Mouse (Mus musculus) midbrain, embryonic 10.5 days (tissue): Measurements from ENCODE around the gene Gm19426. TPM values are rescaled to one million over a fixed set of nuclear protein-coding genes. Genes with fewer than 3 reads are reported as not detected.

Experiments
- DNase-seq: peaks from one replicate; pipeline ENCODE4 v3.0.0-alpha.2; 2017; ENCODE audit warnings: low spot score
- H3K27ac ChIP-seq: fragments of 300-500 bp; sonication (generic); replicated peaks from 2 replicates; pipeline ENCODE4 v1.5.1; 2016; ENCODE audit warnings: mild to moderate bottlenecking
- H3K27me3 ChIP-seq: fragments of 300-500 bp; sonication (generic); 2 replicates; pipeline ENCODE4 v1.6.1; 2016; ENCODE audit warnings: low read depth, mild to moderate bottlenecking; ENCODE audit not compliant: poor library complexity, severe bottlenecking
- H3K36me3 ChIP-seq: fragments of 300-500 bp; sonication (generic); 2 replicates; pipeline ENCODE4 v1.6.1; 2016; ENCODE audit warnings: mild to moderate bottlenecking, moderate library complexity
- H3K4me1 ChIP-seq: fragments of 300-500 bp; sonication (generic); 2 replicates; pipeline ENCODE4 v1.6.1; 2016
- H3K4me3 ChIP-seq: fragments of 300-500 bp; sonication (generic); 2 replicates; pipeline ENCODE4 v1.5.1; 2016; ENCODE audit warnings: mild to moderate bottlenecking, moderate library complexity
- H3K9me3 ChIP-seq: fragments of 300-500 bp; sonication (generic); replicated peaks from 2 replicates; pipeline ENCODE4 v1.6.1; 2016; ENCODE audit warnings: mild to moderate bottlenecking
- WGBS: fragments of 180-500 bp; shearing (Covaris S2); methylation state at CpG from one replicate; pipeline ENCODE4 v1.1.7; 2016; 5-methylcytosine and 5-hydroxymethylcytosine counted together
- polyA plus RNA-seq: library from polyadenylated mRNA; unstranded; fragments of >200 nt; fragmentation: Nextera tagmentation; extraction: Ambion mirVana; gene quantifications from 2 replicates; pipeline ENCODE4 v1.2.1, GENCODE M21; 2016

Gene Gm19426
- polyA plus RNA-seq, 1 experiment from 2014 or later: 9.0 TPM

- WGBS: 90% methylated on average over 4 of the region's 4 CpGs
- no peaks in the 10 kb centered on the region for H3K9me3 ChIP-seq
- H3K36me3 ChIP-seq: peaks cover 9% of the 10 kb centered on the region; the same call in 1 of the 2 replicates
- H3K27me3 ChIP-seq: 0 out of 2 replicates have a peak, but pooled peaks cover 4% of the 10 kb centered on the region
- H3K4me1 ChIP-seq: peaks cover 33% of the 10 kb centered on the region
- H3K4me3 ChIP-seq: no peak overlapping the region
- DNase-seq: no peak
- no peak overlapping the region for H3K27ac ChIP-seq
These were observed 29.0 kb upstream of the Gm19426 start for GRCm38 (mm10) chr2:84772454-84772853.

GRCm38 (mm10) chr2:84770501-84770900 is 27.0 kb upstream of the Gm19426 start:
- Histone ChIP-seq H3K9me3 (no peaks in the 10 kb centered on the region), H3K27me3 (0 out of 2 replicates have a peak, but pooled peaks cover 4% of the 10 kb centered on the region), H3K4me1 (peaks cover 26% of the 10 kb centered on the region), H3K36me3 (peaks cover 11% of the 10 kb centered on the region; the same call in 1 of the 2 replicates), H3K27ac (no peak overlapping the region), H3K4me3 (no peak overlapping the region)
- WGBS: 80% methylated on average over 6 of the region's 6 CpGs
- DNase-seq: no peak

- WGBS: 71% methylated on average over 1 of the region's 1 CpGs
- Histone ChIP-seq H3K27ac (no peak overlapping the region), H3K9me3 (no peaks in the 10 kb centered on the region), H3K36me3 (peaks cover 9% of the 10 kb centered on the region), H3K4me3 (no peak overlapping the region), H3K4me1 (peaks cover 12% of the 10 kb centered on the region), H3K27me3 (no peaks in the 10 kb centered on the region)
- DNase-seq: no peak
These were observed 19.4 kb upstream of the Gm19426 start for GRCm38 (mm10) chr2:84762818-84763217.

- 43% methylated on average over 4 of the region's 4 CpGs for WGBS
- peaks cover 9% of the 10 kb centered on the region for H3K36me3 ChIP-seq
- H3K9me3 ChIP-seq: no peaks in the 10 kb centered on the region
- H3K4me1 ChIP-seq: peaks cover 12% of the 10 kb centered on the region
- no peak overlapping the region for H3K4me3 ChIP-seq
- H3K27ac ChIP-seq: no peak overlapping the region
- H3K27me3 ChIP-seq: no peaks in the 10 kb centered on the region
- no peak for DNase-seq
These were observed 18.8 kb upstream of the Gm19426 start for GRCm38 (mm10) chr2:84762295-84762694.

GRCm38 (mm10) chr2:84761840-84762239 is 18.4 kb upstream of the Gm19426 start:
- Histone ChIP-seq H3K27me3 (no peaks in the 10 kb centered on the region), H3K36me3 (peaks cover 9% of the 10 kb centered on the region), H3K9me3 (no peaks in the 10 kb centered on the region), H3K4me3 (no peak overlapping the region), H3K4me1 (peaks cover 12% of the 10 kb centered on the region), H3K27ac (no peak overlapping the region)
- 94% methylated on average over 1 of the region's 1 CpGs for WGBS
- no peak for DNase-seq

- Histone ChIP-seq H3K9me3 (no peaks in the 10 kb centered on the region), H3K27ac (no peak overlapping the region), H3K36me3 (peaks cover 9% of the 10 kb centered on the region), H3K27me3 (no peaks in the 10 kb centered on the region), H3K4me3 (no peak overlapping the region), H3K4me1 (peaks cover 12% of the 10 kb centered on the region)
- WGBS: 84% methylated on average over 3 of the region's 3 CpGs
- DNase-seq: no peak
These were observed 17.9 kb upstream of the Gm19426 start for GRCm38 (mm10) chr2:84761309-84761708.

GRCm38 (mm10) chr2:84760777-84761176 is 17.3 kb upstream of the Gm19426 start:
- no peaks in the 10 kb centered on the region for H3K27me3 ChIP-seq
- H3K4me1 ChIP-seq: peaks cover 12% of the 10 kb centered on the region
- H3K27ac ChIP-seq: no peak overlapping the region
- no peak for DNase-seq
- 83% methylated on average over 8 of the region's 8 CpGs for WGBS
- peaks cover 9% of the 10 kb centered on the region for H3K36me3 ChIP-seq
- H3K4me3 ChIP-seq: no peak overlapping the region
- no peaks in the 10 kb centered on the region for H3K9me3 ChIP-seq

GRCm38 (mm10) chr2:84758542-84759127 is 15.2 kb upstream of the Gm19426 start:
- Histone ChIP-seq H3K36me3 (no peaks in the 10 kb centered on the region), H3K9me3 (no peaks in the 10 kb centered on the region), H3K4me1 (peaks cover 12% of the 10 kb centered on the region), H3K27ac (no peak overlapping the region), H3K27me3 (no peaks in the 10 kb centered on the region), H3K4me3 (no peak overlapping the region)
- 4% methylated on average over 2 of the region's 2 CpGs for WGBS
- DNase-seq: no peak

- DNase-seq: no peak
- H3K36me3 ChIP-seq: no peaks in the 10 kb centered on the region
- WGBS: 64% methylated on average over 7 of the region's 7 CpGs
- H3K27ac ChIP-seq: no peak overlapping the region
- no peaks in the 10 kb centered on the region for H3K9me3 ChIP-seq
- H3K4me3 ChIP-seq: no peak overlapping the region
- H3K27me3 ChIP-seq: no peaks in the 10 kb centered on the region
- H3K4me1 ChIP-seq: peaks cover under 1% of the 10 kb centered on the region
These were observed 13.7 kb upstream of the Gm19426 start for GRCm38 (mm10) chr2:84757026-84757682.

- H3K36me3 ChIP-seq: no peaks in the 10 kb centered on the region
- no peaks in the 10 kb centered on the region for H3K4me1 ChIP-seq
- WGBS: 84% methylated on average over 5 of the region's 5 CpGs
- no peaks in the 10 kb centered on the region for H3K27me3 ChIP-seq
- DNase-seq: no peak
- H3K9me3 ChIP-seq: no peaks in the 10 kb centered on the region
- no peak overlapping the region for H3K4me3 ChIP-seq
- H3K27ac ChIP-seq: no peak overlapping the region
These were observed 12.8 kb upstream of the Gm19426 start for GRCm38 (mm10) chr2:84756245-84756644.

- no peaks in the 10 kb centered on the region for H3K4me1 ChIP-seq
- H3K27ac ChIP-seq: no peak overlapping the region
- 85% methylated on average over 6 of the region's 6 CpGs for WGBS
- H3K9me3 ChIP-seq: no peaks in the 10 kb centered on the region
- DNase-seq: no peak
- peaks cover 8% of the 10 kb centered on the region for H3K27me3 ChIP-seq
- no peak overlapping the region for H3K4me3 ChIP-seq
- no peaks in the 10 kb centered on the region for H3K36me3 ChIP-seq
These were observed 6.7 kb upstream of the Gm19426 start for GRCm38 (mm10) chr2:84750115-84750514.

GRCm38 (mm10) chr2:84744126-84744525 is 671 bp upstream of the Gm19426 start:
- peaks cover 8% of the 10 kb centered on the region for H3K27me3 ChIP-seq
- peaks cover 46% of the 10 kb centered on the region for H3K4me1 ChIP-seq
- H3K36me3 ChIP-seq: peaks cover 23% of the 10 kb centered on the region
- peak overlapping the region; percentile 100 for H3K27ac ChIP-seq
- WGBS: under 1% methylated on average over 10 of the region's 10 CpGs
- peak overlapping the region; percentile 92 for H3K4me3 ChIP-seq
- no peaks in the 10 kb centered on the region for H3K9me3 ChIP-seq
- DNase-seq: no peak
